Mouse (Mus musculus) lung, adult 2 months (tissue): ENCODE results near the gene Slc44a1.

Source experiments
- CTCF ChIP-seq: fragments of 200-500 bp; IDR thresholded peaks from 2 replicates; pipeline ENCODE4 v1.5.1; 2011; ENCODE audit warnings: mild to moderate bottlenecking, low read length, control low read depth; ENCODE audit not compliant: insufficient read depth
- POLR2A ChIP-seq: fragments of 200-500 bp; IDR thresholded peaks from 2 replicates; pipeline ENCODE4 v1.6.1; 2011; ENCODE audit warnings: low read depth, mild to moderate bottlenecking, control low read depth, low read length, borderline replicate concordance; ENCODE audit errors: extremely low read depth

- TF ChIP-seq CTCF, result no peak
- TF ChIP-seq POLR2A, result no peak
These were observed 36.8 kb upstream of the Slc44a1 start for GRCm38 (mm10) chr4:53403386-53403785.
